Mouse (Mus musculus): Measurements from ENCODE around the gene Scarf1. TPM values are rescaled to one million over a fixed set of nuclear protein-coding genes. Genes with fewer than 3 reads are reported as not detected.

Gene Scarf1
- polyA plus RNA-seq, 1 experiment from 2014 or later, result 6.6 TPM

DNA sequence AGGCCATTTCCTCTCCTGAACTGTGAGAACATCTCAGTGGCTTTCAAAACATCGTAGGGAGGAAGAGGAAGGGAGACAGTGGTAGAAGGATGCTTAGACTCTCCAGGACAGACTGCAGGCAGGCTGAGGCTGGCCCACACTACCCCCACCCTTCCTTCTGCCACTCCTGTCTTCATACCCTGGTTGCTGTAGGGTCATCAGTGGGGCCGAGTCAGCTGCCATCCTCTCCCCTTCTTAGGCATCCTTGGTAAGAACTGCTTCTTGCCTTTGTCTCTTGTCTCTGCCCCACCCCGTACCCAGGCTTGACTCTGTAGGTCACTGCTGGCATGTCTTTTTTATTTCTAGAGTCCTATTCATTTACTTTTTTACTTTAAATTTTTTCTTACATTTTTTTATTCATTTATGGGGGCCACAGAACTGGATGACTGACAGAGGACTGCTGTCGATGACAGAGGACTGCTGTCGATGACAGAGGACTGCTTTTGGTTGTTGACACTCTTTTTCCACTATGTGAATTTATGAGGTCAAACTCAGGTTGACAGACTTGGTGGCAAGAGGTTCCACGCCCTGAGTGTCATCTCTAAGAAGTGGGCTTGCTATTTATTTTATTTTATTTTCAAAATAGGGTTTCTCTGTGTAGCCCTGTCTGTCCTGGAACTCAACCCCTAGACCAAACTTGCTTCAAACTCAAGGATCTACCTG lies 20.1 kb downstream of the Scarf1 start:
- no peaks in the 10 kb centered on the region for H3K36me3 ChIP-seq
- no peak for ATAC-seq (ENCODE audit: low FRiP score, low read depth)
- peak overlapping the region; percentile 13; the same call in 1 of the 2 replicates for H3K9ac ChIP-seq
- no peak overlapping the region for H3K4me2 ChIP-seq (replicated peaks)
- 77% methylated on average over 6 of the region's 6 CpGs for whole genome bisulfite sequencing
- 0 out of 2 replicates have a peak overlapping the region, but pooled peaks have one; percentile 6 for H3K27ac ChIP-seq
- no peak overlapping the region for H3K4me3 ChIP-seq
- no peaks in the 10 kb centered on the region for H3K9me3 ChIP-seq
- H3K27me3 ChIP-seq, result no peaks in the 10 kb centered on the region
- peaks cover 15% of the 10 kb centered on the region for H3K4me1 ChIP-seq

DNA sequence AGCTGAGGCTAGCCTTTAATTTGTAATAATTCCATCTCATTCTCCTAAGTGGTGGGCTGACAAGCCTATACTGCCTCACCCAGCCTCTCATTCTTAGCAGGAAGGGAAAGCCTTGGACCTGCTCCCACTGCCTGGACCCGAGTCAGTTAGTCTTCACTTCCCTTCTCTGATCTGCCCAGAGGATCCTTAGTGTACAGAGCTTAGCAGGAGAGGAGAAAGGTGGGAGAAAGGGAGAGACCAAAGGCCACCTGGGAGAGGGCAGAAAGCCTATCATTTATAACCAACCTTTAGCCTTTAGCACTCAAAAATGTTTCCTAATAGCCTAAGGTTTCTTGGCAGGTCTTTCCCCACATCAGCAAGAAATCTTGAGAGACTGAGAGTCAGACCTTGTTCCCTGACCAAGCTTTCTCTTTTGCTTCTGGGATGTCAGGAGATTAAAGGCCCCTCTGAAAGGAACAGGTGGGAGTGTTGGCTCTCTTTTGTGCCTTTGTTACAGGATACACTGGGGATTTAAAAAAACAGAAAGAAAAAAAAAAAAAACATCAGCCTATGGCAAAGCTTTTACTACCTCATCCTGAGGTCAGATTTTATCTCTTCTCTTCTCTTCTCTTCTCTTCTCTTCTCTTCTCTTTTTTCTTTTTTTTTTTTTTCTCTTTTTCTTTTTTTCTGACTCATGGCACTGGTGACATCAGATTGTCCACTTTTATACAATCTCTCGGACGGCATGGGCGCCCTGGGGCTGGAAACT lies 21.1 kb downstream of the Scarf1 start:
- peaks cover 15% of the 10 kb centered on the region for H3K4me1 ChIP-seq
- 70% methylated on average over 4 of the region's 4 CpGs for WGBS
- ATAC-seq (ENCODE audit: low FRiP score, low read depth), result no peak
- H3K27ac ChIP-seq, result no peak overlapping the region
- H3K4me3 ChIP-seq, result no peak overlapping the region
- no peaks in the 10 kb centered on the region for H3K9me3 ChIP-seq
- H3K27me3 ChIP-seq, result no peaks in the 10 kb centered on the region
- H3K4me2 ChIP-seq (replicated peaks), result no peak overlapping the region
- no peaks in the 10 kb centered on the region for H3K36me3 ChIP-seq
- H3K9ac ChIP-seq, result peak overlapping the region; percentile 15; the same call in 1 of the 2 replicates

DNA sequence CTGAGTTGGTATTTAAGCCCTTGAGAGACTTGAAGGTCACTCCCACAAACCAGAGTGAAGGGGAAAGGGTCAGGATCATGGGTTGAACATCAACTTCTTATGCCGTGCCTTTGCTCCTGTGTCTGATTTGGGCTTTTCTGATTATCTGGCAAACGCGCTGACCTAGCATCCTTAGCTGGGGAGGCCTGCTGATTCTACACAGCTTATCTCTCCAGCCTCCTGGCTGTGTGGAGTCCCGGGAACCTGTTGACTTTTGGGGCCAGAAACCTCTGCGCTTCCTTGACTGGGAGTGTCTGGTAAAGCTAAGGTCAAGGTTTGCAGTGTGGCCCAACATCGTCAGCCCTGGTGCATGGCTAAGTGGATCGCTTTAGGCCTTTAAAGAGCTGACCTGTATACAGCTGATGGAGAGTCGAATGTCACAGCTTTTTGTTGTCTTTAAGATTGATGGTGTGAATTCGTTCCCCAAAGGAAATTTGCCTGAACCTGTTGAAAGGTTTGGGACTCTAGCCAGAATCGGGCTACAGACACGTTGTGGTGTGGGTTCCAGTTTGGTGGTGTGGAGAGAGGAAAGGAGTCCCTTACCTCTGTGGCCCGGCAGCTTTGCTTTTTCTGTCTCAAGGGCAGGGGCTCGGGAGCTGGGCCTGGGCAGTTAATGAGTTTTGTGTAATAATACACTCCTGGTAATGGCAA lies 21.9 kb downstream of the Scarf1 start:
- no peak overlapping the region for H3K4me3 ChIP-seq
- H3K27me3 ChIP-seq, result no peaks in the 10 kb centered on the region
- peaks cover 15% of the 10 kb centered on the region for H3K4me1 ChIP-seq
- 51% methylated on average over 13 of the region's 13 CpGs for WGBS
- no peak overlapping the region for H3K4me2 ChIP-seq (replicated peaks)
- H3K9ac ChIP-seq, result peak overlapping the region; percentile 15; the same call in 1 of the 2 replicates
- H3K27ac ChIP-seq, result no peak overlapping the region
- H3K36me3 ChIP-seq, result no peaks in the 10 kb centered on the region
- no peaks in the 10 kb centered on the region for H3K9me3 ChIP-seq
- no peak for ATAC-seq (ENCODE audit: low FRiP score, low read depth)

DNA sequence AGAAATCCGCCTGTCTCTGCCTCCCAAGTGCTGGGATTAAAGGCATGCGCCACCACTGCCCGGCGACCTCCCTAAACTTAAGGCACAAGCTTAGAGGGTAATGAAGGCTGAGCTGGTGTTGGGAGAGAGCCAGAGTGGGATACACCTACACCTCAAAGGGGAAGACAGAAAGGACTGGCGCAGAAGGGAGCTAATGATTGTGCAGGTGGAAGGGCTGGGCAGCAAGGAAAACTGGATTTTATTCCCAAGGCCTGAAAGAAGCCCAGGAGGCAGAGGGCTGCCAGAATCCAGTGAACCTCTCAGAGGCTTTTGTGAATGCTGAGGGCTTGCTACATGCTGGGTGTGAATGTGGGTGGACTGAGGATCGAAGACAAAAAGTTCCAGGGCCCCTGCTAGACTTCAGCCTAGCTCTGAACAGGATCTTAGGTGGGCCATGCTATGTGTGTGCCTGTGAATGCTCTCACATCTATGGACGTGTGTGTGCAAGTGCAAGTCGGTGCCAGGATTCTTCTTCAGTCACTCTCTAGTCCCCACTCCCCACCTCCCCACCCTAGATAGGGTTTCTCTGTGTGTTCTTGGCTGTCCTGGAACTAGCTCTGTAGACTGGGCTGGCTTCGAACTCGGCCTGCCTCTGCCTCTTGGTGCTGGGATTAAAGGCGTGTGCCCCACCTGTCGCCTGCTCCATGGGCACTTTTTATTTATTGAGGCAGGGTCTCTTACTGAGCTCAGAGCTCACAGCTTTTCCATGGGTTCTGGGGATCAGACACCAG lies 23.1 kb downstream of the Scarf1 start:
- no peak for ATAC-seq (ENCODE audit: low FRiP score, low read depth)
- H3K9me3 ChIP-seq, result no peaks in the 10 kb centered on the region
- H3K27ac ChIP-seq, result no peak overlapping the region
- H3K4me3 ChIP-seq, result no peak overlapping the region
- H3K27me3 ChIP-seq, result no peaks in the 10 kb centered on the region
- no peak overlapping the region for H3K4me2 ChIP-seq (replicated peaks)
- WGBS, result 90% methylated on average over 12 of the region's 12 CpGs
- H3K9ac ChIP-seq, result no peak overlapping the region
- H3K36me3 ChIP-seq, result no peaks in the 10 kb centered on the region
- H3K4me1 ChIP-seq, result peaks cover 15% of the 10 kb centered on the region

DNA sequence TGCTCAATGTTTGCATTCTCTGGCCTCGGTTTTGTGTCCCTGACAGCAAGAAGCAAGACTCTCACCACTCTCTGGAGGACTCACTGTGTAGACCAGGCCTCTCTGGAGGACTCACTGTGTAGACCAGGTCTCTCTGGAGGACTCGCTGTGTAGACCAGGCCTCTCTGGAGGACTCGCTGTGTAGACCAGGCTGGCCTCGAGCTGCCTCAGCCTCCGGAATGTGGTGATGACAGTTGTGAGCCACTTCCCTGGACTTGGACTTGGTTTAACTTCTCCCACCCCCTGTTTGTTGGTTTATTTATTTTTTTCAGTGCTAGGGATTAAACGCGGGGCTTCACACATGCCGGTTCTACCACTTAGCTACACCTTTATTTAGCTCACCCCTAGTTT lies 23.7 kb downstream of the Scarf1 start:
- no peak for ATAC-seq (ENCODE audit: low FRiP score, low read depth)
- H3K27me3 ChIP-seq, result no peaks in the 10 kb centered on the region
- no peak overlapping the region for H3K27ac ChIP-seq
- no peak overlapping the region for H3K4me2 ChIP-seq (replicated peaks)
- H3K4me1 ChIP-seq, result peaks cover 14% of the 10 kb centered on the region
- WGBS, result 90% methylated on average over 8 of the region's 8 CpGs
- no peak overlapping the region for H3K9ac ChIP-seq
- no peak overlapping the region for H3K4me3 ChIP-seq
- H3K36me3 ChIP-seq, result no peaks in the 10 kb centered on the region
- no peaks in the 10 kb centered on the region for H3K9me3 ChIP-seq

DNA sequence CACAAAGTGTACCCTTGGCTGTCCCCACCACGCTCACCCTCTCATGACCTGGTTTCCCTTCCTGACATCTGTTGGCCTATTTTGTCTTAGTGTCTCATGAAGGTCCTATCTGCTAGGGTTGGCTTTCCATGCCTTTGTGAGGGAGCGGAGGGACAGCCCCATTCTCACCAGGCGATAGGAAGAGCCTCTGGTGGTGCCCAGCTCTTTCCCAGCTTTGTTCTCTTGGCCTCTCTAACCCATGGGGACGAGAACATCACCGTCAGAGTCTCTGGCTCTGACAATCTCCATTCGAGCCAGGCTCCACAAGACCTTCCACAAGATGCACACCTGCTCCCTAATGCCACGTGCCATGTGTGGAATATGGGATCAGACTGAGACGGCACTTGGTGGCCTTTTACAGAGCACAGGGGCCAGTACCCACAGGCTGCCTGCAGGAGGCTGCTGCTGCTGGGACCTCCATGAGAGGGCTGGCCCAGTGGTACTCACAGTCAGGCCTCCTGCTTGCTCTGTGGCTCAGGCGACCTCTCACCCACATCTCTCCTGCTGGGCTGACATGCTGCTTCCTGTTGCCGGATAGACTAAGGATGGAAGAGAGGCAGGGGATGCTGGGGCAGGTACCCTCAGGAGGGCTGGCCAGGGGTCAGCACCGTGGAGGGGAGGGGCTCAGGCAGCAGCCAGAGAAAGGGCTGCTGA lies 24.3 kb downstream of the Scarf1 start:
- Histone ChIP-seq H3K4me3 (no peak overlapping the region), H3K4me2 (replicated peaks) (no peak overlapping the region), H3K27me3 (no peaks in the 10 kb centered on the region), H3K36me3 (no peaks in the 10 kb centered on the region), H3K4me1 (peaks cover 8% of the 10 kb centered on the region), H3K27ac (no peak overlapping the region), H3K9ac (no peak overlapping the region), H3K9me3 (no peaks in the 10 kb centered on the region)
- no peak for ATAC-seq (ENCODE audit: low FRiP score, low read depth)
- WGBS, result 50% methylated on average over 11 of the region's 11 CpGs

DNA sequence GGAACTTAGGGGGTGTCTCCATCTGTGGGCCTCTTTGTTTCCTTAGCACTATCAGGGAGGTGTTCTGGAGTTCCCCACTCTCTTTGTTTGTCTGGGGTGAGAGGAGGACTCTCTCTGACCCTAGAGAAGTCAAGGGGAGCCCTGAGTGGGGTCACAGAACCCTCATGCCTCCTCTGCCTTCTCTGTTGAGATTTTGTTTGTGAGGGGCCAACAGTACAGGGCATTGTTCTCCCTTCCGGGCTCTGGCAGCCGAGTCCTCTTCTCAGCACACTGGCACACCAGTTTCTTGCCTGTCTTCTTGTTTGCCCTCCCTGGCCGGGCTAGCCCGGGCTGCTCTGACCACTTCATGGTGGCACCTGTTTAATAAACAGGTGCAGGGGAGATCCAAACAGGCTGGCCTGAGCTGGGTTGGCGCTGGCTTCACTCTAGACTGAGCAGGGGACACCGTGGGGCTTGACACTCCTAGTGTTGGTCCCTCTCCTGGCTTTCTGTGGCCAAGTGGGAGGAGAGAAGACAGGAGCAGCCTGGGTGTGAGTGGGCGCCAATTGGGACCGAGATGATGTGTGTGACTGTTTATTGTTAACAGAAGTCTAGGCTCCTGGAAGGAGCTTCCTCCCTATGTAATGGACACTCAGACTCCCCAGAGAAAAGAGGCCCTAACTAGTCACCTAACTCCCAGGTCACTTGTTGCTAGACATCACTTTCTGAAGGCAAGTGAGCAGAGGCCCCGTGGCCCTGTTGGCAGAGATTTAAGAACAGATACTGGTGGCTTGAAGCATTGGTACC lies 25.0 kb downstream of the Scarf1 start:
- Histone ChIP-seq H3K4me3 (no peak overlapping the region), H3K9ac (no peak overlapping the region), H3K36me3 (no peaks in the 10 kb centered on the region), H3K27me3 (no peaks in the 10 kb centered on the region), H3K4me1 (peaks cover 7% of the 10 kb centered on the region), H3K9me3 (no peaks in the 10 kb centered on the region), H3K4me2 (replicated peaks) (no peak overlapping the region), H3K27ac (no peak overlapping the region)
- 67% methylated on average over 9 of the region's 9 CpGs for WGBS
- no peak for ATAC-seq (ENCODE audit: low FRiP score, low read depth)

DNA sequence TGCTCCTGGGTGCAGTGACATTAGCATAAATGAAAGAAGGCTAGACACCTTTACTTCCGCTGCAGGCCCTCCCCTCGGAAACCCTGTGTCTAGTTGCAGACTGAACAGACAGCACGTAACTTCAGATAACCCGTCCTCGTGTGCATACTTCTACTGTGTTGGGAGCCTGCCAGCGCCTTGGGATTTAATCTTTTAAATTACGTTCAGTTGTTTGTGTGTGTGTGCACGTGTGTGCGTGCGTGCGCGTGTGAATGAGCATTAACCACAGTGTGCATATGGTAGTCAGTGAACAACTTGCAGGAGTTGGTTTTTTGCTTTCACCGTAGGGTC lies 25.6 kb downstream of the Scarf1 start:
- peaks cover 7% of the 10 kb centered on the region for H3K4me1 ChIP-seq
- no peak overlapping the region for H3K4me3 ChIP-seq
- H3K9ac ChIP-seq, result no peak overlapping the region
- no peaks in the 10 kb centered on the region for H3K36me3 ChIP-seq
- H3K4me2 ChIP-seq (replicated peaks), result no peak overlapping the region
- H3K27ac ChIP-seq, result no peak overlapping the region
- WGBS, result 90% methylated on average over 13 of the region's 13 CpGs
- no peaks in the 10 kb centered on the region for H3K27me3 ChIP-seq
- ATAC-seq (ENCODE audit: low FRiP score, low read depth), result no peak
- H3K9me3 ChIP-seq, result no peaks in the 10 kb centered on the region

DNA sequence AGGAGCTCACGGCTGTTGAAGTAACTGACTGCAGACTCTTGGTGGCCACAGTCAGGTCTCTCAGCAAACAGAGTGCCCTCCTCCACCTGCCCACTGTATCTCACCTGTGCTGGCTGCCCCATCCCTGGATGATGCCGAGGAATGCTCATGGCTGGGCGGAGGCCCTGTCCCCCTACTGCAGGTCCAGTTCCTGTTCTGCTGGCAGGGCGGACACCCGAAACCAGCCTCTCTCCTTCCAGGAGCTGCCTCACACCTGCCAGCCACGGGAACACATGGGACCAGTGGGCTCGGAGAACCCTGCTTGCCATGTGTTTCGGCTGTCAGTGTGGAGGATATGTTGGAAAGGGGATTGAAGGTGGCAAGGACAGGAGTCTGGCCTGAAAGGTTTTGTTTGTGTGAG lies 26.9 kb downstream of the Scarf1 start:
- WGBS, result 74% methylated on average over 8 of the region's 8 CpGs
- no peaks in the 10 kb centered on the region for H3K36me3 ChIP-seq
- H3K27ac ChIP-seq, result no peak overlapping the region
- H3K4me1 ChIP-seq, result peaks cover 7% of the 10 kb centered on the region
- no peaks in the 10 kb centered on the region for H3K27me3 ChIP-seq
- no peak overlapping the region for H3K9ac ChIP-seq
- no peak for ATAC-seq (ENCODE audit: low FRiP score, low read depth)
- H3K9me3 ChIP-seq, result no peaks in the 10 kb centered on the region
- H3K4me2 ChIP-seq (replicated peaks), result no peak overlapping the region
- no peak overlapping the region for H3K4me3 ChIP-seq

DNA sequence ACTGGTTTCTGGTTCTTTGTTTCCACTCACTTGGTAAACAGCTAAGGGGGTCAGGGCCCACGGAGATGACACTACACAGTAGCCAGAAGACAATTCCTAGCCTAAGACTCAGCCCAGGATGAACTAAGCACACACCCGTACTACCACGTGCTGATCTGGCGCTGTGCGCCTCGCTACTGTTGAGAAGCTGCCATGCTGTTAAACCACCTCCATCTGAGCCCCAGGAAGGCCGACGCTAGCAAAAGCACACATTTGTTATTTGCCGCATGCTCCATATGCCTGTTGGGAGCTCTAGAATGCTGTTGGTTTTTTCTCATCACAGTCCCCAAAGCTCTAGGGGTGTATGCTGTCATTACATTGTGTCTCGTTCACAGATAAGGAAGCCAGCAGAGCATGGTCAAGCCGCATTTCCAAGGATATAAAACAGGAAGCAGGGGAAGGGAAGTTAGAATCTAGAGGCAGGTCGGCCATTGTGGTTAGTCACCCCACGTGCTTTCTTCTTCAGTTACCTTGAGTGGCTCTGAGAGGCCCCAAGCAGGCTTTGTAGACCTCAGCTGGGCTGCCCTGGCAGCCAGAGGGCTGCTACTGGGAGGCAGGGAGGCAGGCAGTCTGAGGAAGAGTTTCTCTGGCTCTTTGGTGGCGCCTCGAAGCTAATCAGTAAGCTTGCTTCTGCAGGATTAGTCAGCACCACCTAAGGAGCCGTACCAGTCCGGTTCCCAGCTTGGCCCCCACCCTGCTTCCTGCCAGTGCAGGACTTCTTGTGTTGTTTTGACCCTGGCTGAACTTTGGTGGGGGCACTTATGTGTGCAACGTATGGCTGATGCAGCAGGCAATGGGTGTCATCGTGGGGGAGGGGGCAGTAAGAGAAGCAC lies 27.6 kb downstream of the Scarf1 start:
- H3K27ac ChIP-seq, result no peak overlapping the region
- no peaks in the 10 kb centered on the region for H3K36me3 ChIP-seq
- H3K4me2 ChIP-seq (replicated peaks), result no peak overlapping the region
- no peak for ATAC-seq (ENCODE audit: low FRiP score, low read depth)
- 79% methylated on average over 19 of the region's 19 CpGs for whole genome bisulfite sequencing
- H3K9me3 ChIP-seq, result no peaks in the 10 kb centered on the region
- no peaks in the 10 kb centered on the region for H3K27me3 ChIP-seq
- H3K4me1 ChIP-seq, result peaks cover 7% of the 10 kb centered on the region
- no peak overlapping the region for H3K9ac ChIP-seq
- no peak overlapping the region for H3K4me3 ChIP-seq

Data from limb, embryonic 13.5 days (tissue).